Mouse (Mus musculus): ENCODE results near the gene Tmem138.
A peak's percentile ranks its signal among the peaks of the same experiment; 100 is the strongest.
"Not testable (repeated sequence)": the region's sequence is repeated elsewhere in the genome, so short reads cannot be mapped to it uniquely, and the experiment has no call there.

The Tmem138 gene

GRCm38 (mm10) chr19:10569627-10570026 is 7.5 kb downstream of the Tmem138 start:
- DNase-seq (ENCODE audit: low spot score), result no peak

DNA sequence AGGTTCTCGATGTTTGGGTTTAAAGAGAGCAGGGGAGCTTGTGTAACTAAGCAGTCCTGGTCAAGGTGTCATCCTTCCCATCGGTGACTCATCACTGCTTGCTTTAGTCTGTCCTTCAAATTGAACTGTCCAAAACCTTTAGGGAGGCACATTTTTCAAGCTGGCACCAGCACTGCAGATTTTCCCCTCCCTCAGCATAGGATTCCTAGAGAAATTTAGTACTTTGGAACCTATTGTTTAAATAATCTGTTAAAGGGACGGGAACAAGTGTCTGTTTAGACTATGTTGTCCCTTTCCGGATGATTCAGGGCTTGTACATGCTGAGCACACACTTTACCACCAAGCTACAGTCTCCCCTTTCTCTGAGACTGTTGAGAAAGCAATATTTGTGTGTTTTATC is 11.9 kb downstream of the Tmem138 start:
- DNase-seq (ENCODE audit: low spot score), result no peak

DNA sequence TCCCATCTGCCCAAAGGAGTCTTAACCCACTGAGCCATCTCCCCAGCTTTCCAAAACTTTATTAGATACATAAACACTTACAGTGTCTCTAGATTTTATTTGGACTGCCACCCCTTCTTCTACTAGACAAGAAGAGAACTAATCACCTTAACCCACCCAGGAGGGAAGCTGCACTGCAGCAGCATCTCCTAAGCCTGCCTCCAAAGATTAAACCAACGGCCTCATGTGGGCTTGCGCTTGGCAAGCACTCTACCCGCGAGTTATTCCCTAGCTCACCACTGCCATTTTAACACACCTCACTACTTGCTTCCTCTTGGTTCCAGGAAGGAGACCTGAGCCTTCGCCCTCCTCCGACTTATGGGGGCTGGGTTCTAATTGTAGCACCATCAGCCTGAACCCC is 12.9 kb downstream of the Tmem138 start:
- no peak for DNase-seq (ENCODE audit: low spot score)

GRCm38 (mm10) chr19:10562351-10562750 is 14.8 kb downstream of the Tmem138 start:
- DNase-seq (ENCODE audit: low spot score), result no peak

DNA sequence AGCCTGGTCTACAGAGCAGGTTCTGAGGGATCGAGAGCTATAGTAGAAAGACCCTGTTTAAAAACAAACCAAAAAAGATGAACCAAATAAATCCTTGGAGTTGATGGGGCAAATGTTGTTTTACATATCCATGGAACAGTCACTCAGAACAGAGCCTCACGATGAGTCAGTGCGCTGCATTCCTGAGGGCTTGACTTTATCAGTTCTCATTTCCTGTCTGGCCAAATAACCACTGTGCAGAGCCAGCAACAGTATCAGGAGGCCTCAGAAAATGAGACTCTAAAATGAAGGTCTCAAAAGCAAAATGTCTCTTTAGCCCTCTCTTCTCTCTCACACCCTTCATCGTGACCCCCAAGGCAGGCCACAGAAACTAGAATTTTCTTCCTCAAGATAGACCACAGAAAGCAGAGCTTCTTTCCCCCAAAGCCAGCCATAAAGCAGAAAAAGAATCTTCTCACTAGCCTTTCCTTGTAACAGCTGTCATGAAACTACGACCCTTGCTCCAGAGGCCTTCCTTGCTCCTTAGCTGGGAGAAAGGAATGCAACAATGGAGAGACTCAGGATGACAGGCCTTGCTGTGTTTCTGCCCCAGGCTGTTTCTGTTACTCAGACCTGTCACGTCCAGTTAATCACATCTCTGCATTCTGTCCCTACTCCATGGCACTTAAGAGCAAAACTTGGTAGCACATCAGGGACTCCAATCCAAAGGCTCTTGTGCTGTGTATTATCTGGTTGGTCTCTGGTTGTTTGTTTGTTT is 15.4 kb downstream of the Tmem138 start:
- peak; percentile 28 for DNase-seq (ENCODE audit: low spot score)

DNA sequence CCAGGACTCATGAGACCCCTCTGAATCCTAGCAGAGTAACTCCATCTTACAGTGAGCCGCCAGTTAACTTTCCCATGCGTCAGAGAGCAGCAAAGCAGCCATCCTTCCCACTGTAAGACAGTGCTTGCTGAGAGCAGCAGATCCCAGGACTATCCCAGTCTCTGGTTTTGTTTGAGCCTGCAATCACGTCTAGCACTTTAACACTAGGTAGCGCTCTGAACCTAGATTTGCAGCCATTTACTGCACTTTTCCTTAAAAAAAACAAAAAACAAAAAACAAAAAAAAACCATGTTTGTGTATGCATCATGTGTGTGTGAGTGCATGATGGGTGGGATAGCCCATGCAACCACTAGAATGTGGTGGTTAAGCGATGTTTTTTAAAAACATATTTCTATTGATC is 17.1 kb downstream of the Tmem138 start:
- DNase-seq (ENCODE audit: low spot score), result no peak

DNA sequence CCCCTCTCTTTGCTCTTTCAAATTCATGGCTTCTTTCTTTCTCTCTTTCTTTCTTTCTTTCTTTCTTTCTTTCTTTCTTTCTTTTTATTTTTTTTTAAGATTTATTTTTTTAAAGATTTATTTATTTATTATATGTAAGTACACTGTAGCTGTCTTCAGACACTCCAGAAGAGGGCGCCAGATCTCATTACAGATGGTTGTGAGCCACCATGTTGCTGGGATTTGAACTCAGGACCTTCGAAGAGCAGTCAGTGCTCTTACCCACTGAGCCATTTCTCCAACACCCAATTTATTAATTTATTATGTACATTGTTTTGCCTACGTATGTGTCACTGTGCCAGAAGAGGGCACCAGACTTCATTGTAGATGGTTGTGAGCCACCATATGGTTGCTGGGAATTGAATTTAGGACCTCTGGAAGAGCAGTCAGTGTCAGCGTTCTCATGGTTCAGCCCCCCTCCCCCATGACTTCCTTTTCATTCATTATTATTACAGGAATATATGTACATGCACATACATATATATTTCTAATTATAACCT is 19.3 kb downstream of the Tmem138 start:
- not testable (repeated sequence) for DNase-seq (ENCODE audit: low spot score)

GRCm38 (mm10) chr19:10557430-10557829 is 19.7 kb downstream of the Tmem138 start:
- no peak for DNase-seq (ENCODE audit: low spot score)

- DNase-seq (ENCODE audit: low spot score), result no peak
These were observed 20.2 kb downstream of the Tmem138 start for GRCm38 (mm10) chr19:10557001-10557400.

- peak; percentile 72 for DNase-seq (ENCODE audit: low spot score)
These were observed 21.3 kb downstream of the Tmem138 start, which contains the start of gene Tmem216 for GRCm38 (mm10) chr19:10555624-10556510. Gene Tmem216 (minus strand): TSS chr19:10556238.

DNA sequence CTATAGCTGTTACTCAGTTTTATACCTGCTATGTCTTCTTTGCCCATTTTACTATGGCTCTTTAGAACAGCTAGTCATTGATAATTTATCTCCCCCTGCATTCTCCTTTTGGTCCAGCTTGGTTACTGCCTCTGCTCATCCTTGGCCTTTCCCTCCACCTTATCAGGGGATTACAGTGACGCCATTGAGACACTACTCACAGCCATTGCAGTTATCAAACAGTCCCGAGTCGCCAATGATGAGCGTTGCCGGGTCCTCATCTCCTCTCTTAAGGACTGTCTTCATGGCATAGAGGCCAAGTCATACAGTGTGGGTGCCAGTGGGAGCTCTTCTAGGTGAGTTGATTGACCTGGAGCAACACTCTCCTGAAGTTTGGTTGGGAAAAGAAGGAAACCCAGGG is 37.7 kb downstream of the Tmem138 start:
- DNase-seq (ENCODE audit: low spot score), result no peak

DNA sequence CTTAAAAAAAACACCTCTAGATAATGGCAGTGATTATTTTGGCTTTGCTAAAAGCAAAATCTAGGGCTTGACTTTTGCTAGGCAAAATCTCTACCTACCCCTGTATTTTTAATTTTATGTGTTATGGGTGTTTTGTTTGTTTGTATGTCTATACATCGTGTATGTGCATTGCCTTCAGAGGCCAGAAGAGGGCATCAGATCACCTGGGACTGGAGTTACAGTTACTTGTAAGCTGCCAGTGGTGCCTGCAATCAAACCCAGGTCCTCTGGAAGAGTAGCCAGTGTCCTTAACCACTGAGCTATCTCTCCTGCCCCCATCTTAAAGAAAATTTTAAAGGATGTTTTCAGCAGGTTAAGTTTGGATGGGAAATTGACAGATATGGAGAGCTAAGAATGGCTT is 47.1 kb downstream of the Tmem138 start:
- no peak for DNase-seq (ENCODE audit: low spot score)

GRCm38 (mm10) chr19:10525910-10526309 is 51.3 kb downstream of the Tmem138 start, which contains the start of gene Sdhaf2:
Gene Sdhaf2 (minus strand): TSS chr19:10526142.
- DNase-seq (ENCODE audit: low spot score), result no peak

DNA sequence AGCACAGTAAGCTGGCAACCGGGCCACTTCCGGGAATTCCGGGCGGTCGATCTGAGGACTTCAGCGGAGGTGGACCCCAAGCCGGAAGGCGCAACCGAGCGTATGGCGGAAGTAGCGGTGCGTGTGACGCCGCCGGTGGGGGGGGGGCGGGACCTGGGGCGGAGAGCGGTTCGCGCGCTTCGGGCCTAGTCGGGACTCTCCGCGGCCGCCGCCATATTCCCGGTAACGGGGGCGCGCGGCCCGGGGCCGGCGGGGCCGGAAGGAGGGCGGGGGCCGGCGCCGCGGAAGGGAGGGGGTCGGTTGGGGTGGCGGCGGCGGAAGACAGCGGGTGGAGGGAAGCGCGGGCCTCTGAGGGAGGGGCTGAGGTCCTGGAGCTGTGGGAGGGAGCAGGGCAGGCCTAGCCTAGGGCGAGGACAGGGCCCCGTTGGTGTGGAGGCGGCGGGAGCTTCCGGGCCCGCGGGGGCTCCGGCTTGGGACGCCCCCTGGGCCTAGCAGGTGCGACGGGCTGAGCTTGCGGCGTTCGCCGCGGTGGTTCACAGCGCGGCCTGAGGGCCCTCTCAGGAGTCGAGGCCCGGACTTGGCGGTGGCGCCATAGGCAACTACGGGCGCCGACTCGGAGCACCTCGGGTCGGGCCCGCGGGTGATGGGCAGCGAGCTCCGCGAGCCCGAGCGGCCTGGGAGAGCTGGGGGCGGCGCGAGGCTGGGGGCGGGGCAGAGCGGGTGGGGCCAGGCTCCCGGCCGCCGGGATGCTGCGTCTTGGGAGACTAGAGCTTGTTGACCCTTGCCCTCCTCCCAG is 51.9 kb downstream of the Tmem138 start, which contains the start of gene Cpsf7:
Gene Cpsf7, plus strand, starts transcription at position 161 of the 796 bp plus-strand sequence.
- peak; percentile 86 for DNase-seq (ENCODE audit: low spot score)

GRCm38 (mm10) chr19:10524784-10525105 is 52.4 kb downstream of the Tmem138 start:
- no peak for DNase-seq (ENCODE audit: low spot score)

GRCm38 (mm10) chr19:10523483-10524080 is 53.6 kb downstream of the Tmem138 start:
- no peak for DNase-seq (ENCODE audit: low spot score)

DNA sequence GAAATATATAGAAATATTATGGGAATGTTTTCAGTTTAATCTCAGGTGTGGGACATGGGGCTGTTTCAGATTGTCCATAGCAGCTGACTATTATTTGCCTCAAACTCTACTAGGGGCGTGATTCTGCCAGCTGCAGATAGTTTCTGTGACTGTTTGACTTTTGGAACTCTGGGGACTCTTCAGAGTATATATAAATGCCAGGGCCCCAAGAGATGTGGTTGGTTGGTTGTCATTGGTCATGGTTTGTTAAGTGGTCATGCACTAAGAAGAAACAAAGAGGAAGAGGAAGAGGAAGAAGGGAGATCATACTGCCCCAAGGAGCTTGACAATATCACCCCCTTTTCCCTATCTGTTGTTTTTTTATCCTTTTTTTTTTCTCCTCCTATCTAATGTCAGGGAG is 55.2 kb downstream of the Tmem138 start:
- DNase-seq (ENCODE audit: low spot score), result no peak

Measured in ovary, adult 18-20 months (tissue).